Mouse (Mus musculus) liver, embryonic 16.5 days (tissue): ENCODE data around the gene Hcfc2. TPM values are rescaled to one million over a fixed set of nuclear protein-coding genes. Genes with fewer than 3 reads are reported as not detected.

ENCODE experiments used
- ATAC-seq: fragments of 200-750 bp; cut with Nextera tagmentation; 2 replicates; pipeline ENCODE4 v1.8.0; 2017; ENCODE audit warnings: low read depth, mild to moderate bottlenecking, moderate number of reproducible peaks, moderate library complexity
- H3K27ac ChIP-seq: fragments of 300-500 bp; sonication (generic); 2 replicates; pipeline ENCODE4 v1.5.1; 2014; ENCODE audit warnings: mild to moderate bottlenecking, low read length
- H3K27me3 ChIP-seq: fragments of 300-500 bp; sonication (generic); 2 replicates; pipeline ENCODE4 v1.6.1; 2014; ENCODE audit warnings: low read depth, low read length, mixed read lengths; ENCODE audit not compliant: control insufficient read depth, insufficient read depth
- H3K36me3 ChIP-seq: fragments of 300-500 bp; sonication (generic); 2 replicates; pipeline ENCODE4 v1.6.1; 2014; ENCODE audit warnings: mild to moderate bottlenecking; ENCODE audit not compliant: control insufficient read depth, insufficient read depth
- H3K4me1 ChIP-seq: fragments of 300-500 bp; sonication (generic); 2 replicates; pipeline ENCODE4 v1.6.1; 2014; ENCODE audit warnings: low read depth, low read length, mixed read lengths; ENCODE audit not compliant: control insufficient read depth
- H3K4me2 ChIP-seq: fragments of 300-500 bp; sonication (generic); 2 replicates; pipeline ENCODE4 v1.6.1; 2014; ENCODE audit warnings: low read depth, low read length, mixed read lengths
- H3K4me3 ChIP-seq: fragments of 300-500 bp; sonication (generic); 2 replicates; pipeline ENCODE4 v1.5.1; 2014; ENCODE audit warnings: low read depth, mild to moderate bottlenecking, low read length
- H3K9ac ChIP-seq: fragments of 300-500 bp; sonication (generic); 2 replicates; pipeline ENCODE4 v1.6.1; 2014; ENCODE audit warnings: low read depth, low read length
- H3K9me3 ChIP-seq: fragments of 300-500 bp; sonication (generic); replicated peaks from 2 replicates; pipeline ENCODE4 v1.6.1; 2016; ENCODE audit warnings: low read length; ENCODE audit not compliant: control insufficient read depth
- WGBS: fragments of 180-500 bp; shearing (Covaris S2); extraction: QIAGEN DNeasy Blood & Tissue Kit; methylation state at CpG from one replicate; pipeline ENCODE4 v1.1.7; 2014; ENCODE audit not compliant: insufficient replicate concordance; 5-methylcytosine and 5-hydroxymethylcytosine counted together
- polyA plus RNA-seq: library from polyadenylated mRNA; unstranded; fragments of >200 nt; fragmentation: Nextera tagmentation; extraction: Ambion mirVana; gene quantifications from 2 replicates; pipeline ENCODE4 v1.2.1, GENCODE M21; 2015

Gene Hcfc2
- polyA plus RNA-seq, 1 experiment from 2014 or later: 13.9 TPM

GRCm38 (mm10) chr10:82777075-82777474 is 81.1 kb downstream of the Hcfc2 start:
- Histone ChIP-seq H3K4me3 (no peak overlapping the region), H3K9me3 (no peaks in the 10 kb centered on the region), H3K4me2 (no peak overlapping the region), H3K27me3 (no peaks in the 10 kb centered on the region), H3K36me3 (no peaks in the 10 kb centered on the region), H3K9ac (no peak overlapping the region), H3K27ac (no peak overlapping the region), H3K4me1 (peaks cover 24% of the 10 kb centered on the region)
- 26% methylated on average over 2 of the region's 2 CpGs for WGBS
- ATAC-seq: peak; percentile 85

GRCm38 (mm10) chr10:82777886-82778285 is 81.9 kb downstream of the Hcfc2 start:
- WGBS: 48% methylated on average over 13 of the region's 13 CpGs
- Histone ChIP-seq H3K9me3 (no peaks in the 10 kb centered on the region), H3K4me1 (peaks cover 24% of the 10 kb centered on the region), H3K4me2 (no peak overlapping the region), H3K4me3 (no peak overlapping the region), H3K36me3 (no peaks in the 10 kb centered on the region), H3K27me3 (no peaks in the 10 kb centered on the region), H3K9ac (no peak overlapping the region; the same call in 1 of the 2 replicates), H3K27ac (no peak overlapping the region)
- ATAC-seq: 0 out of 2 replicates have a peak, but pooled peaks have one; percentile 10

GRCm38 (mm10) chr10:82778791-82779549 is 83.0 kb downstream of the Hcfc2 start:
- Histone ChIP-seq H3K4me1 (peaks cover 24% of the 10 kb centered on the region), H3K9ac (no peak overlapping the region), H3K36me3 (no peaks in the 10 kb centered on the region), H3K9me3 (no peaks in the 10 kb centered on the region), H3K4me2 (no peak overlapping the region), H3K4me3 (no peak overlapping the region), H3K27ac (no peak overlapping the region), H3K27me3 (no peaks in the 10 kb centered on the region)
- no peak for ATAC-seq
- 73% methylated on average over 8 of the region's 8 CpGs for WGBS

- no peak overlapping the region for H3K9ac ChIP-seq
- 88% methylated on average over 14 of the region's 14 CpGs for WGBS
- no peaks in the 10 kb centered on the region for H3K36me3 ChIP-seq
- H3K27me3 ChIP-seq: no peaks in the 10 kb centered on the region
- H3K4me2 ChIP-seq: no peak overlapping the region
- peaks cover 24% of the 10 kb centered on the region for H3K4me1 ChIP-seq
- no peak overlapping the region for H3K4me3 ChIP-seq
- H3K9me3 ChIP-seq: no peaks in the 10 kb centered on the region
- no peak for ATAC-seq
- H3K27ac ChIP-seq: no peak overlapping the region
These were observed 83.9 kb downstream of the Hcfc2 start for GRCm38 (mm10) chr10:82779831-82780230.

- peak; percentile 59 for ATAC-seq
- Histone ChIP-seq H3K27me3 (no peaks in the 10 kb centered on the region), H3K9me3 (no peaks in the 10 kb centered on the region), H3K4me1 (peaks cover 24% of the 10 kb centered on the region), H3K27ac (no peak overlapping the region), H3K4me2 (no peak overlapping the region), H3K36me3 (no peaks in the 10 kb centered on the region), H3K9ac (no peak overlapping the region), H3K4me3 (no peak overlapping the region)
- 41% methylated on average over 3 of the region's 3 CpGs for WGBS
These were observed 84.4 kb downstream of the Hcfc2 start for GRCm38 (mm10) chr10:82780322-82780721.

GRCm38 (mm10) chr10:82780816-82781215 is 84.9 kb downstream of the Hcfc2 start:
- Histone ChIP-seq H3K27ac (no peak overlapping the region), H3K9ac (no peak overlapping the region), H3K27me3 (no peaks in the 10 kb centered on the region), H3K4me1 (peaks cover 24% of the 10 kb centered on the region), H3K4me2 (no peak overlapping the region), H3K36me3 (no peaks in the 10 kb centered on the region), H3K4me3 (no peak overlapping the region), H3K9me3 (no peaks in the 10 kb centered on the region)
- ATAC-seq: no peak

- H3K9ac ChIP-seq: no peak overlapping the region
- no peaks in the 10 kb centered on the region for H3K36me3 ChIP-seq
- H3K4me1 ChIP-seq: peaks cover 14% of the 10 kb centered on the region
- H3K9me3 ChIP-seq: no peaks in the 10 kb centered on the region
- H3K27me3 ChIP-seq: no peaks in the 10 kb centered on the region
- no peak overlapping the region for H3K27ac ChIP-seq
- ATAC-seq: peak; percentile 65
- WGBS: 17% methylated on average over 2 of the region's 2 CpGs
- no peak overlapping the region for H3K4me3 ChIP-seq
- H3K4me2 ChIP-seq: no peak overlapping the region
These were observed 86.5 kb downstream of the Hcfc2 start for GRCm38 (mm10) chr10:82782472-82782871.

GRCm38 (mm10) chr10:82789181-82789580 is 93.2 kb downstream of the Hcfc2 start:
- no peak overlapping the region for H3K4me3 ChIP-seq

GRCm38 (mm10) chr10:82790504-82790903 is 94.5 kb downstream of the Hcfc2 start:
- H3K4me2 ChIP-seq: no peak overlapping the region
- no peak for ATAC-seq
- H3K4me3 ChIP-seq: no peak overlapping the region
- peaks cover 5% of the 10 kb centered on the region for H3K4me1 ChIP-seq
- no peaks in the 10 kb centered on the region for H3K9me3 ChIP-seq
- H3K9ac ChIP-seq: no peak overlapping the region
- no peaks in the 10 kb centered on the region for H3K27me3 ChIP-seq
- no peak overlapping the region for H3K27ac ChIP-seq
- WGBS: 69% methylated on average over 5 of the region's 5 CpGs
- no peaks in the 10 kb centered on the region for H3K36me3 ChIP-seq

More at GRCm38 (mm10) chr10:82789181-82789580, 93.2 kb downstream of the Hcfc2 start:
- H3K4me1 ChIP-seq: no peaks in the 10 kb centered on the region; the same call in 1 of the 2 replicates
- H3K36me3 ChIP-seq: no peaks in the 10 kb centered on the region
- H3K4me2 ChIP-seq: no peak overlapping the region
- no peak overlapping the region for H3K9ac ChIP-seq
- ATAC-seq: no peak
- no peaks in the 10 kb centered on the region for H3K9me3 ChIP-seq
- no peak overlapping the region for H3K27ac ChIP-seq
- H3K27me3 ChIP-seq: no peaks in the 10 kb centered on the region
